Mouse (Mus musculus) neural tube, embryonic 11.5 days (tissue): ENCODE data around the gene Mapk10. TPM values are rescaled to one million over a fixed set of nuclear protein-coding genes. Genes with fewer than 3 reads are reported as not detected.

Experiments
- ATAC-seq: fragments of 200-750 bp; cut with Nextera tagmentation; 2 replicates; pipeline ENCODE4 v1.8.0; 2017; ENCODE audit warnings: moderate number of reproducible peaks, mild to moderate bottlenecking, moderate TSS enrichment, moderate library complexity; ENCODE audit not compliant: insufficient read depth, low FRiP score, low TSS enrichment
- DNase-seq: peaks from one replicate; pipeline ENCODE4 v3.0.0-alpha.2; 2015; ENCODE audit warnings: low spot score
- H3K27ac ChIP-seq: fragments of 300-500 bp; sonication (generic); 2 replicates; pipeline ENCODE4 v1.5.1; 2014; ENCODE audit warnings: low read depth, mild to moderate bottlenecking, low read length
- H3K27me3 ChIP-seq: fragments of 300-500 bp; sonication (generic); 2 replicates; pipeline ENCODE4 v1.6.1; 2014; ENCODE audit warnings: mild to moderate bottlenecking, low read length, mixed read lengths; ENCODE audit not compliant: control insufficient read depth, insufficient read depth
- H3K36me3 ChIP-seq: fragments of 300-500 bp; sonication (generic); 2 replicates; pipeline ENCODE4 v1.6.1; 2014; ENCODE audit warnings: mild to moderate bottlenecking, low read length, moderate library complexity, mixed read lengths; ENCODE audit not compliant: control insufficient read depth, insufficient read depth
- H3K4me1 ChIP-seq: fragments of 300-500 bp; sonication (generic); 2 replicates; pipeline ENCODE4 v1.6.1; 2014; ENCODE audit warnings: low read length, mixed read lengths; ENCODE audit not compliant: control insufficient read depth, insufficient read depth
- H3K4me2 ChIP-seq: fragments of 300-500 bp; sonication (generic); 2 replicates; pipeline ENCODE4 v1.6.1; 2014; ENCODE audit warnings: low read depth, mild to moderate bottlenecking, moderate library complexity
- H3K4me3 ChIP-seq: fragments of 300-500 bp; sonication (generic); 2 replicates; pipeline ENCODE4 v1.5.1; 2014; ENCODE audit warnings: low read depth, low read length
- H3K9ac ChIP-seq: fragments of 300-500 bp; sonication (generic); 2 replicates; pipeline ENCODE4 v1.6.1; 2014; ENCODE audit warnings: mild to moderate bottlenecking, low read length
- H3K9me3 ChIP-seq: fragments of 300-500 bp; sonication (generic); 2 replicates; pipeline ENCODE4 v1.6.1; 2016; ENCODE audit warnings: low read length; ENCODE audit not compliant: control insufficient read depth
- WGBS: fragments of 180-500 bp; shearing (Covaris S2); extraction: QIAGEN DNeasy Blood & Tissue Kit; methylation state at CpG from one replicate; pipeline ENCODE4 v1.1.7; 2014; 5-methylcytosine and 5-hydroxymethylcytosine counted together
- polyA plus RNA-seq: library from polyadenylated mRNA; unstranded; fragments of >200 nt; fragmentation: Nextera tagmentation; extraction: Ambion mirVana; gene quantifications from 2 replicates; pipeline ENCODE4 v1.2.1, GENCODE M21; 2014

The Mapk10 gene
- polyA plus RNA-seq, 1 experiment from 2014 or later, result 46.3 TPM

DNA sequence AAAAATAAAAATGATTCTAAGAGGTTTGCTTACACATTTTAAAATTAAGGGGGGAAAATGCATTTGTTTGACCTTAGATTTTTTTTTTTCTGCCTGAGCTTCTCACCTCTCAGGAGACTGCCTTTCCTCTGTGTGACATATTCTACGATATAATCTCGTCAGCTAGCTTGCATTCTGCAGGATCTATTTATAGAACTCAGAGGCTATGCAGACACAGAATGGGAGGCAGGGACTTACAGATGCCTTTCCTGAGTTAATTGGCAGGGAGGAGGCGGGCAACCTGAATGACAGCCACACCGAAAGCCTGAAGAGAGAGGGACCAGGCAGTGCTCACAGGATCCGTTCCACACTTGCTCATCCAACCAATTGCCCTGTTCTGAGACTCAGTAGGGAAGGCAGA lies 34.1 kb downstream of the Mapk10 start:
- Histone ChIP-seq H3K9me3 (no peaks in the 10 kb centered on the region), H3K27ac (no peak overlapping the region), H3K4me1 (no peaks in the 10 kb centered on the region; the same call in 1 of the 2 replicates), H3K4me2 (no peak overlapping the region), H3K4me3 (no peak overlapping the region), H3K36me3 (no peaks in the 10 kb centered on the region), H3K9ac (no peak overlapping the region), H3K27me3 (no peaks in the 10 kb centered on the region)
- DNase-seq, result no peak
- no peak for ATAC-seq
- 57% methylated on average over 5 of the region's 5 CpGs for WGBS

- H3K9ac ChIP-seq, result no peak overlapping the region
- H3K4me2 ChIP-seq, result no peak overlapping the region
- no peaks in the 10 kb centered on the region for H3K9me3 ChIP-seq
- no peaks in the 10 kb centered on the region for H3K36me3 ChIP-seq
- DNase-seq, result no peak
- no peaks in the 10 kb centered on the region for H3K27me3 ChIP-seq
- 86% methylated on average over 7 of the region's 7 CpGs for WGBS
- no peaks in the 10 kb centered on the region; the same call in 1 of the 2 replicates for H3K4me1 ChIP-seq
- ATAC-seq, result no peak
- H3K4me3 ChIP-seq, result no peak overlapping the region
- H3K27ac ChIP-seq, result no peak overlapping the region
Measured at GRCm38 (mm10) chr5:103175989-103176388, 35.1 kb downstream of the Mapk10 start.

DNA sequence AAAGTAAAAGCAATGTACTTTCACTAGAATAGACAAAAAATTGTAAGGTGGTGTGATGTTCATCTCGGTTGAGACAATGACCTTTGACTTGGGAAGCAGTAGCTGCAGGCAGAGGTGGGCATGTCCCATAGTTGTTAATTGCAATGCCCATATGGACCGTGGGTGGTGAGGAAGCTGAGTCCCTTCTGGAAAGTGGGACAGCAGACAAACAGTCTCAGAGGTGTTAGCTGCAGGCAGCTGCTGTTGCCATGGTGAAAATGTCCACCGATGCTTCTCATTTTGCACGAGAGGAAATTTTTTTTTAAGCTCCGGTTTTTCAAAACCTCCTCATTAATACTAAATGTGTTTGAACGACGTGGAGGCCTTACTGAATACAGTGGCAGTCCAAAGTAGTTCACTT lies 36.5 kb downstream of the Mapk10 start:
- H3K27me3 ChIP-seq, result no peaks in the 10 kb centered on the region
- 77% methylated on average over 7 of the region's 7 CpGs for WGBS
- DNase-seq, result no peak

DNA sequence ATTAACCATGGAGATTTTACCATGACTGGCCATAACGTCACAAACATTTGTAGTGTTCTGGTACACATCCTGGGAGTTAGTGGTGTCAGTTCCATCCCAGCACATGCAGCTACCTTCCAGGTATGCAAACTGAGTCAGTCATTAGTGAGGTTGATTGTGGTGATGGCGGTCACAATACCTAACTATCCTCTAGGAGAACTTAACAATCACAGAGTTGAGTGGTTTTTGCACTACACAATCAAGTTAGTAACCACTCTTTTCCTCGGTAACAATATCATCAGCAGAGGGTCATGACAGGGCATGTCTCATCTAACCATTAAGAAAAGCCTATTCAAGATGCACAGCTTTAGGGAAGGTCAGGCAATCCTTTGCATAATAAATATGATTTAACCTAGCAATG lies 39.9 kb downstream of the Mapk10 start:
- H3K36me3 ChIP-seq, result no peaks in the 10 kb centered on the region
- no peak overlapping the region for H3K4me3 ChIP-seq
- 92% methylated on average over 3 of the region's 3 CpGs for WGBS
- no peak overlapping the region for H3K9ac ChIP-seq
- H3K27me3 ChIP-seq, result no peaks in the 10 kb centered on the region
- no peaks in the 10 kb centered on the region; the same call in 1 of the 2 replicates for H3K4me1 ChIP-seq
- no peak overlapping the region for H3K27ac ChIP-seq
- H3K9me3 ChIP-seq, result no peaks in the 10 kb centered on the region
- H3K4me2 ChIP-seq, result no peak overlapping the region
- ATAC-seq (no peak), DNase-seq (no peak)

More for the DNA sequence above, 36.5 kb downstream of the Mapk10 start:
- no peaks in the 10 kb centered on the region for H3K36me3 ChIP-seq
- no peaks in the 10 kb centered on the region for H3K9me3 ChIP-seq
- H3K9ac ChIP-seq, result no peak overlapping the region
- H3K4me2 ChIP-seq, result no peak overlapping the region
- H3K4me1 ChIP-seq, result no peaks in the 10 kb centered on the region; the same call in 1 of the 2 replicates
- H3K27ac ChIP-seq, result no peak overlapping the region
- ATAC-seq, result no peak
- H3K4me3 ChIP-seq, result no peak overlapping the region

GRCm38 (mm10) chr5:103167371-103167770 lies 43.8 kb downstream of the Mapk10 start:
- no peaks in the 10 kb centered on the region for H3K36me3 ChIP-seq
- H3K4me1 ChIP-seq, result no peaks in the 10 kb centered on the region
- no peak overlapping the region for H3K4me2 ChIP-seq
- ATAC-seq (no peak), DNase-seq (no peak)
- H3K9me3 ChIP-seq, result no peaks in the 10 kb centered on the region
- no peak overlapping the region for H3K27ac ChIP-seq
- no peak overlapping the region for H3K4me3 ChIP-seq
- no peaks in the 10 kb centered on the region for H3K27me3 ChIP-seq
- 70% methylated on average over 5 of the region's 5 CpGs for WGBS
- no peak overlapping the region for H3K9ac ChIP-seq

- no peaks in the 10 kb centered on the region for H3K27me3 ChIP-seq
- ATAC-seq (no peak), DNase-seq (no peak)
- 75% methylated on average over 2 of the region's 2 CpGs for WGBS
- no peak overlapping the region for H3K9ac ChIP-seq
- H3K27ac ChIP-seq, result no peak overlapping the region
- no peaks in the 10 kb centered on the region for H3K36me3 ChIP-seq
- H3K4me3 ChIP-seq, result no peak overlapping the region
- H3K9me3 ChIP-seq, result no peaks in the 10 kb centered on the region
- no peak overlapping the region for H3K4me2 ChIP-seq
- H3K4me1 ChIP-seq, result peaks cover 6% of the 10 kb centered on the region
Measured at GRCm38 (mm10) chr5:103166755-103167154, 44.4 kb downstream of the Mapk10 start.

GRCm38 (mm10) chr5:103164022-103164421 lies 47.1 kb downstream of the Mapk10 start:
- ATAC-seq (no peak), DNase-seq (no peak)
- Histone ChIP-seq H3K36me3 (no peaks in the 10 kb centered on the region), H3K9me3 (no peaks in the 10 kb centered on the region), H3K4me1 (peaks cover 11% of the 10 kb centered on the region), H3K27ac (no peak overlapping the region), H3K4me2 (no peak overlapping the region), H3K27me3 (no peaks in the 10 kb centered on the region), H3K4me3 (no peak overlapping the region), H3K9ac (no peak overlapping the region)
- WGBS, result 89% methylated on average over 3 of the region's 3 CpGs

- Histone ChIP-seq H3K9ac (no peak overlapping the region), H3K36me3 (no peaks in the 10 kb centered on the region), H3K9me3 (no peaks in the 10 kb centered on the region), H3K4me3 (no peak overlapping the region), H3K27me3 (no peaks in the 10 kb centered on the region), H3K4me1 (peaks cover 11% of the 10 kb centered on the region), H3K4me2 (no peak overlapping the region), H3K27ac (peak overlapping the region; percentile 56; the same call in 1 of the 2 replicates)
- DNase-seq (peak; percentile 32), ATAC-seq (no peak)
- 29% methylated on average over 3 of the region's 3 CpGs for WGBS
Measured at GRCm38 (mm10) chr5:103161574-103161973, 49.6 kb downstream of the Mapk10 start.

DNA sequence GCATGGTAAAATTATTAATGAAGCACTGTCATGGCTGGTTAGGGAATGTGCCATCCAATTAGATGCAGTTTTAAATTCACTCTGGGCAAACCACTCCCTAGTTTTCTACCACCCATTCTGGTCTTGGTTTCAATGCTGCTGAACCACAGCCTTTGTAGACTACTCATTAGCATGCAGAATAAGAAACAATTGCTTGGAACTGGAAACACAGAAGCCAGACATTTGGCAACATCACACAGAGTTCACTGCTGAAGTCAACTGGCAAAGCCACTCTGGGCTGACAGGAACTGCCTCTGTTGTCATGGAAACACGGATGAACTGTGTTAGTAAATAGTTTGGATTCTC lies 50.0 kb downstream of the Mapk10 start:
- Histone ChIP-seq H3K9me3 (no peaks in the 10 kb centered on the region), H3K36me3 (no peaks in the 10 kb centered on the region), H3K4me3 (no peak overlapping the region), H3K27ac (peak overlapping the region; percentile 75), H3K4me1 (peaks cover 11% of the 10 kb centered on the region), H3K9ac (no peak overlapping the region), H3K27me3 (no peaks in the 10 kb centered on the region), H3K4me2 (no peak overlapping the region)
- 34% methylated on average over 1 of the region's 1 CpGs for WGBS
- peak; percentile 88 for ATAC-seq
- peak; percentile 53 for DNase-seq
